Mouse (Mus musculus) lung, adult 18-20 months (tissue): ENCODE measurements around the gene Sned1.
"Not testable (repeated sequence)": the region's sequence is repeated elsewhere in the genome, so short reads cannot be mapped to it uniquely, and the experiment has no call there.

Experiments used
- DNase-seq, 2 experiments: peaks; one replicate each; pipeline ENCODE4 v3.0.0; 2022; ENCODE audit warnings: mixed read lengths in 2 of 2

Sned1 gene

DNA sequence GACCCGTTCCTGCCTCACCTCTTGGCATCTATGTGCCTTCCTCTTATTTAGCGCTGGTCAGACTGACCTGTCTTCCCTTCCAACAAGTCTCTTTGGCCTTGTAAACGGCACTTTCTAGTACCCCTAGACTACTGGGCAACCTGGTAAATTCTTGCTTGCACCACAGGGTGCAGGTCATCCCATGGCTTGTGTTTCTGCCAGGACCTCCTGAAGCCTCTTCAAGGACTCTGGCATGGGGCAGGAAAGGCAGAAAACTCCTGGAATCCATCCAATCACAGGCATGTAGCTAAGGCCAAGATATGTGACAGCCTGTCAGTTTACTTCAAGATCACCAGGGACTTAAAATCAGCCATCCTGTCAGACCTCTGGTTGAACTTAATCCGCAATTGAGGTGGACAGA lies 6.0 kb upstream of the Sned1 start:
- no peak for DNase-seq

DNA sequence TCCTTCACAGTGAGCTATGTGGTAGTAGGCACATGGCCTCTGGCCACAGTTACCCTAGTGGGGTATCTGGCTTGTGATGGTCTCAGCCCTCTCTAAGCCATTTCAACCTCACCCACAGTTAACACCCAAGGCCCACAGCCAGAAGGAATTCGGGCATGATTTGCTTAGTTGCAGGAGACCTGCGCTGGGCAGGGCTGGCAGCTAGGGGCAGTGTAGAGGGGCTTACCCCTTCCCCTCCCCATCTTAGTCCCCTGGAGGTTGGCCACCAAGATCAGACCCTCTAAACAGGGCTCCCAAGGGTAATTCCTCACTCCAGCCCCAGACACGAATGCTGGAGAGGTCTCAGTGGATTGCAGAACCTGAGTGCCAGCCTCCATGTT lies 894 bp downstream of the Sned1 start:
- DNase-seq = no peak

DNA sequence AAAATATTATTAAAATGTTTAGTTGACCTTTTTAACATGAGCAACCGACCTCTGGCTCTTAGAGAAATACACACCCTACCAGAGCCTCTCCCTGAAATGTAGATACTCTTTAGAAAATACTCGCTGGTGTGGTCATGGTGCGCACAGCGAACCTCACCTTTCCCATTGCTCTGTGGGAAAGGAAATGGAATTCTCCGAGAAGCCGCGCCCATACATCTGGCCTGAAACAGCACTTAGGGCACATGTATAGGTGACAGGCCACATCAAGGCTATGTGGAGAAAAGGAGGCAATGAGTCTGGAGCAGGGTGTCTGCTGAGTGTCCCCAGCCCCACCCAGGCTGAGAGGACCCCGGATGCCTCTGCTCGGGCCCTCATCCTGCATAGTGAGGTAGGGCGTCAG lies 2.0 kb downstream of the Sned1 start:
- no peak for DNase-seq

GRCm38 (mm10) chr1:93238201-93238600 lies 2.6 kb downstream of the Sned1 start:
- peak in 1 of 2 experiments; percentile 27 for DNase-seq

DNA sequence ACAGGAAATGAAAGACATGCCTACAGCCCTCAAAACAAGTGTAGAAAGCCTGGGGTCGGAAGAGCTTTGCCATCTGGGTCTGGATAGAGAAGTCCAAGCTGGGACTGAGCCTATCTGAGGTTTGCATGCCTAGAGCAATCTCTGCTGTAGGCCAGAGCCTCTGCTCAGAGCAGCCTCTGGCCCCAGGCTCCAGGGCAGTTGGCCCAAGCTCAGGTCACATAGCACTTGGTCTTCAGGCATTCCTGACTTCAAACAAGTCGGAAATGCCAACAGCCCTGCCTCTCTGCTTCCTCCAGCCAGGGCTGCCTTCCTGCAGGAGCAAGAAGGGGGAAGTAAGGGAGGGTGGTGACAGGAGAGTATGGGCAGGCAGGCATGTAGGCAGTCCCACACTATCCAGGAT lies 10.3 kb downstream of the Sned1 start:
- peak; percentile 44 to 51 for DNase-seq

DNA sequence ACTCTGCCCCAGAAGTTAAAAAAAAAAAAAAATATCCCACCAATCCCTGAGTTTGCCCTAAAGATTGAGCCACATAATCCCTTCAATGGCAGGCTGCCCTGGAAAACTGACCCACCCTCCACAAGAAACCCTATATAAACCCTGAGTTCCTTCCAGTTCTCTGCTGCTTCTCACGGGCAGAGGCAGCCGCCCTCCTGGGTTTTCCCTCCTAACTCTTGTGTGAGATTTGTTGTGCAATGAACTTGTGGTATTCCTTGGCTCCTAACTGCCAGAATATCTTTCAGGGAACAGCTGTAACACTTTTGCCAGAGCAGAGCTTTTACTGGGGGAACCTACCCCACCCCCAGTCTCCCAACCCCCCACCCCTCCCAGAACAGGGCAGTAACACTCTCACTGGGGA lies 16.9 kb downstream of the Sned1 start:
- peak in 1 of 2 experiments; percentile 27 for DNase-seq

DNA sequence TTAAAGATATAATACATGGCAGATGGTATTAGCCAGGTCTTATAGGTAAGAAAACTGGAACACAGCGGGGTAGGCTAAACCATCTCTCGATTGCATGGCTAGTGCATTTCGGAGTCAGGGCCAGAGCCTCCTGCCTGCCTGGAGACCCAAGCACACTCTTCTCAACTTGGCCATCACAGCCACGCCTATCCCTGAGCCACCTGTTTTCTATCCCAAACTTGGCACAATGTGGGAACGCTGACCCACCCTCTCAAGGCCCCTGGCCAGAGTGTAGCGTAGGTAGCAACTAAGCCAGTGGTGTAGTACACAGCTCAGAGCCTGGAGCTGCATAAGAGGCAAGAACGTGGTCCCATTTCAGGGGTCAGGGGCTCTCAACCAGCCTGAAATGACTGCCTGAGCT lies 20.1 kb downstream of the Sned1 start:
- no peak for DNase-seq

- DNase-seq = no peak
These were observed 21.9 kb downstream of the Sned1 start for GRCm38 (mm10) chr1:93257560-93257959.

DNA sequence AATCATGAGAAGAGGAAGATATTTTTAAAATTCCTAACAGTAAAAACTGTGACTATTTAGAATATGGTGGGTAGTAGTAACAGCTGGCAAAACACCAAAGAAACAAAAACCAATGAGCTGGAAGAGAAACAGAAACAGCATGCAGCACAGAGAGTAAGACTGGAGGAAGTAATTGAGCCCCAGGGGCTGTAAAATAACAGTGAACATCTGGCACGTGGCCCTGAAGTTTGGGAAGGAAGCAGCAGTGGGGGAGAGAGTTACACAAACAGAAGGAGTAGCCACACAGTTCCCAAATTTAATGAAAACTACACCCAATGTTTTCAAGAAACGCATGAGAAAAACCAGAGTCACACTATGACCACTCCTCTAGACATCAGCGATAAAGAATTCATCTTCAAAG lies 31.6 kb downstream of the Sned1 start:
- no peak for DNase-seq

GRCm38 (mm10) chr1:93268246-93268645 lies 32.6 kb downstream of the Sned1 start:
- no peak for DNase-seq

DNA sequence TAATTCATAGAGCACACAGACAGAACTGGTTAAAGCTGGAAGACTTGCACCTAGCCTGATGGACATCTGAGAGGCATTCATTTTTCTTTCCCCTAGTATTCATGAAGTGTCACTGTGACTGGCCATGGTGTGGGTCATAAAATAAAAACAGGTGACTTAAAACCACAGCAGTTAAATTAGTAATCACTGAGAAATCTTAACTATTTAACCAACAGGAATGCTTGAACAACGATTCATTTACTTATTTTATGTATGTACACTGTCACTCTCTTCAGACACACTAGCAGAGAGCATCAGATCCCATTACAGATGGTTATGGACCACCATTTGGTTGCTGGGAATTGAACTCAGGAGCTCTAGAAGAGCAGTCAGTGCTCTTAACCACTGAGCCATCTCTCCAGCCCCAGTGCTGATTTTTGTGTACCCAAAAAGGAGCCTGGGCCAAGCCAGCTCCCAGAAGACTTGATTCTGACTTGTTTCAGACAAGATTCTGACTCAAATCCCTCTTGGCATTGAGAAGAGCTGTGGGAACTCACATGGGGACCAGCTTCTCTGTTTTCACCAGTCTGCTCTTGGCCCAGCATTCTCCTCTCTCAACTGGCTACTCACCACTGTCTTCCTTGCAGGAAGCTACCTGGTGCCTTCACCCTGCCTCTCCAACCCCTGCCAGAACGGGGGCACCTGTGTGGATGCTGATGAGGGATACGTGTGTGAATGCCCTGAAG lies 35.0 kb downstream of the Sned1 start:
- no peak for DNase-seq

- DNase-seq = no peak
These were observed 36.1 kb downstream of the Sned1 start for GRCm38 (mm10) chr1:93271751-93272150.

- DNase-seq = no peak
These were observed 36.8 kb downstream of the Sned1 start for GRCm38 (mm10) chr1:93272409-93272821.

DNA sequence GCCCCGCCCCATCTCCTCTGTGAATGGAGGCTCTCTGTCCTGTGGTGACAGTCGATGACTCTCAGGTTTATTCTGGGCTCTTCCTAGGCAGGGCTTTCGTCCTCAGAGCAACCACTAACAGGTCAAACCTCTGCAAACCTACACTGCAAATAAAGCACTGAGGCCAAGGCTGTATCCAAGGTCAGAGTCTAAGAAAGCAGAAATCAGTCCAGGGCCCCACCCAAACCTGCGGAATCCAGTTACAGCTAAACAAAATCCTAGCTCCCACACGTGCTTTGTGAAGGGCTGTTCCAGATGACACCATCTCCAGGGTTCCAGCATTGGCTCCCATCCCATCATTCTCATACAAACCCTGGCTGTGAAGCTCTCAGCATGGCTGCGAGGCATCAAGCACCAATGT lies 39.9 kb downstream of the Sned1 start:
- no peak for DNase-seq

DNA sequence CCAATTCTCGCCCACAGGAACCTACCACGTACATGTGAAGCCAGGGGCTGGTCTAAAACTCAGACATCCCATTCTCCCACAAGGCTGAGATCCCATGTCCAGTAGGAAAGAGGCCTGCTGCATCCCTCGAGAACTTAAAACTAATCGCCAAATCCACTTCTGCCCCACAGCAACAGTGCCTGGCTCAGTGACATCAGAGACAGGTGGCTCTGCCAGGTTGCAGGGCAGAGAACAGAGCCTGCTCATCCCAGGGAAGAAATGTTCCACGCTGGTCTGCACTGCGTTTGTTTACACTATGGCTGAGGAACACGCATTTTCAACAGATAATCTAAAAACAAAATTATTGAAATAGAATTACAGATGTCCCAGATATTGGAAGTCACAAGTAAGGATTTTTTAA lies 41.4 kb downstream of the Sned1 start:
- no peak for DNase-seq

GRCm38 (mm10) chr1:93289678-93290214 lies 54.1 kb downstream of the Sned1 start:
- DNase-seq = no peak

GRCm38 (mm10) chr1:93290956-93291355 lies 55.3 kb downstream of the Sned1 start:
- no peak for DNase-seq

GRCm38 (mm10) chr1:93291591-93291990 lies 56.0 kb downstream of the Sned1 start:
- DNase-seq = no peak

GRCm38 (mm10) chr1:93292006-93292405 lies 56.4 kb downstream of the Sned1 start:
- DNase-seq = no peak

GRCm38 (mm10) chr1:93294491-93294890 lies 58.9 kb downstream of the Sned1 start:
- not testable (repeated sequence) for DNase-seq

DNA sequence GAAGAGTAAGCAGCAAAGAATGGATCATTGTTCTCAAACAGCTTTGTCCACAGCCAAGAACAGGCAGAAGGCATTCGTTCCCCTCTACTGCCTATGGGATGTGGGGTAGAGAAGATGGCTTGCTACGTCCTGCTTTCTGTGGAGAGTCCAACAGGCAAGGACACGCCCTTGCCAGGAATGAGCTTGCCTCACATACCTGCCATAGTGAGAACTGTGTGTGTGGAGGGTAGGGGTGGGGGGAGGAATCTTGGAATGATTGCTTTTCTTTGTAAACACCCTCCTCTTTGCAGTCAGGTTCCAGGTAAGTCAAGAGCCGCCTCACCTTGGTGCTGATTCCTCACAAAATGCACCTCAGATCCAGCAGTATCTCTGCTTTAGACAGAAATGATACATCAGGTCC lies 64.2 kb downstream of the Sned1 start:
- DNase-seq = peak; percentile 36 to 58

DNA sequence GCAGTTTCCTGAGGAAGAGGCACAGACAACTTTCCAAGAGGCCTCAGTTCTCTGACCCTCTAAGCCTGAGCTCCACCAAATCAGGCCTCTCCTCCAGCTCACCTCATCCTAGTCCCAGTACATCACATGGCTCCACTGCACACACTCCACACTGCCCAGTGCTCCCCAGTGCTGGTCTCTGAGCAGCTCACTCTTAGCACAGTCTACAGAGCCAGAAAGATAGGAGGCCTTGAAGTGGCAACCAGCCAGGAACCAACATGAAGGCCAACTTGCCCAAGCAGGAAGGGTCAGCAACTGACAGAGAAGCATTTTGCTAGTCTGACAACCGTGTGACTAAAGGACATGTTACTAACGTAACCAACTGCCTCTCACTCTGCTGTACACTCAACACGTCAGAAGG lies 64.9 kb downstream of the Sned1 start:
- peak in 1 of 2 experiments; percentile 20 for DNase-seq

DNA sequence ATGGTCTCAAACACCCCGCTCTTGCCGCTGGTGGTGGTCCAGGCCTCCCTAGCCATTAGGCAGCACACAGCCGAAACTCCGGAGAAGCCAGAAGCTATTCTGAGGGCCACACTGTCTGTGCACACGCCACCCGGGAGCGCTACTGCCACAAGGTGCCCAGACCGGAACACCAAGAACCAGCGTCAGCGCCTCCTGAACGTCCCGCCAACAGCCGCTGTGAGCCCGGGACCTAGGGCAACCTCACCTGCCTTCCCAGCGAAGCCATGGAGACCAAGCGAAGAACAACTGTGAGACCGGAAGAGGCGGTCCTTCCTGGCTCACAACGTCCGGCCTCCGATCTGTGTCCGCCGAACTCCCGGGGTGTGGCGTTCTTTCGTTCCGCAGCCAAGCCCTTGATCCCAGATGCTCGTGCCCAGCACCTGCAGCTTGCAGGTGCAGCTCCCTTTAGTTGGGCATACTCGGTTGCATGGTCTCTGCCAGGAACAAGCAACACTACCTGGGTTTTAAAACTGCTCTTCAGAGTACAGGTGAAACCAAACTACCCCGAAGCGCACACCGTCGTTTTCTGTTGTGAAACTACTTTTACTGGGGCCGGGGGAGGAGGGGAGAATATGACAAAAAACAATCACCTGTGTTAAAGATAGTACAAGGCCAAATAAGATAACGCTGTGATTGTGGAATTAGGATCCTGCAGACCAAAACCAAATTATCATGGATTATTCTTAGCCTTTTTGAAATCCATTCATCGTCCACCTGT lies 70.1 kb downstream of the Sned1 start, which contains the start of gene Mterf4:
TSS of gene Mterf4 (minus strand) at position 335 of the 757 bp plus-strand sequence.
- DNase-seq = peak; percentile 82 to 84

DNA sequence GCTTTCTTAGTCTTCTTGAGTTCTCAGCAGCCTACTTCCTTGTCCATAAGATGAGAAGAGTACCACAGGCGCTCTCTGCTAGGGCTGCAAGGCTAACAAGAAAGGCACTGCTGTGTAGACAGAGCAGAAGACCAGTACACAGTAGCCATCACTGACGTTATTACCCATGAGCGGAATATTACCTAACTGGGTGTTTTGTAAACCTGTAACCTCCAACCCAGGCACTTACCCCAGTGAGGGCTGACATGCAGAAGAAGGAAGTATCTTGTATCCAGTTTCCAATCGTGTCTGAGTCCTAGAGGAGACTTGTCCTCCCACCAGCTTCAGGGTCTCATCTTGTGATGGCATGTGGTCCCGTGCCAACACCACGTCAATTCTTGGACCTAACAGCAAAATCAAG lies 88.3 kb downstream of the Sned1 start:
- DNase-seq = no peak
